Mouse (Mus musculus) 3134 (cell line): ENCODE measurements around the gene 1700049E17Rik1.
"Not testable (repeated sequence)": the region's sequence is repeated elsewhere in the genome, so short reads cannot be mapped to it uniquely, and the experiment has no call there.

Experiments used
- DNase-seq: peaks from one replicate; pipeline ENCODE4 v3.0.0-alpha.2; 2011; ENCODE audit warnings: low spot score; ENCODE audit not compliant: insufficient read length; ENCODE audit errors: extremely low read depth

Gene 1700049E17Rik1

GRCm38 (mm10) chr14:41924649-41925048, at the start of gene 1700049E17Rik1:
1700049E17Rik1 (plus strand) TSS chr14:41924949.
- not testable (repeated sequence) for DNase-seq

GRCm38 (mm10) chr14:41907190-41907589, 17.6 kb upstream of the 1700049E17Rik1 start, which contains the start of gene Gm7980:
Gm7980 (minus strand) TSS chr14:41907290.
- DNase-seq = not testable (repeated sequence)

- not testable (repeated sequence) for DNase-seq
Measured at GRCm38 (mm10) chr14:41943695-41944094, 18.9 kb downstream of the 1700049E17Rik1 start, which contains the start of gene 1700024B05Rik. 1700024B05Rik (plus strand) TSS chr14:41943995.

- not testable (repeated sequence) for DNase-seq
Measured at GRCm38 (mm10) chr14:41964095-41964494, 39.3 kb downstream of the 1700049E17Rik1 start.

GRCm38 (mm10) chr14:41967827-41968226, 43.1 kb downstream of the 1700049E17Rik1 start, which contains the start of gene Gm6401:
Gm6401 (minus strand) TSS chr14:41967927.
- not testable (repeated sequence) for DNase-seq

- DNase-seq = not testable (repeated sequence)
Measured at GRCm38 (mm10) chr14:41968596-41968995, 43.8 kb downstream of the 1700049E17Rik1 start.
